Mouse (Mus musculus): ENCODE results near the gene Cacng6.
A peak's percentile ranks its signal among the peaks of the same experiment; 100 is the strongest.

The Cacng6 gene

GRCm38 (mm10) chr7:3472774-3473173, 48.8 kb downstream of the Cacng6 start:
- DNase-seq, result no peak

DNA sequence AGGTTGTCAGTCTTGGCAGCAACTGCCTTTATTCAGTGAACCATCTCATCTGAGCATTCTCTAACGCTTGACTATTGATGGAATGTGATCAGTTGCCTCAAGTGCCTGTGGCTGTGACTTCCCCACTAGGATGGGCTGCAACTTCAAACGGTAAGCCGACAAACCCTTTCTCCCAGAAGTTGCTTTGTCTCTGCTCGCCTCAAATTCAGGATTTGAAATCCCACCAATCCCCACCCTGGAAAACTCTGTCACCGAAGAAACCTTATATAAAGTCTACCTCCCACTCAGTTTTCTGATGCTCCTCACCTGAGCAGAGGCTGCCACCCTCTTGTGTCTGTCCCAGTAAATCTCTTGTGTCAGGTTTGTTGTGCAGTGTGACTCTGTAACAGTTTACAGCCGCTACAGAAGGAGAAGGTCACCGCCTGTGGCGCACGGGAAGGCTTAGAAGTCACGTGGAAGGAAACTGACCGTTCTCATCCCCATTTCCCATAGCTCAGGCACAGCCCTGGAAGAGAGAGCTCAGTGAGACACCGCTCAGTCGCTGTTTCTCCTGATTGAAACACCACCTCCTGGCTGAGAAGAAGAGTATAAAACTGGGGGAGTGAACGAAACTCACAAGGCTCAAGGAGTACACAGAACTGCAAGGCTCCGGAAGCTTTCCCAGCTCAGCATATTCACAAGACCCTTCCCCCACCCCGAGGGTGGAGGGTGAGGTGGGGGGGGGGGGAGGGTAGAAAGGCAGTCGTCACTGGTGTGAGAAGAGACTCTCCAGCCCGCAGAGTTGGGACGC, 50.5 kb downstream of the Cacng6 start:
- DNase-seq, result peak in 1 of 2 experiments; percentile 4

- no peak for DNase-seq
These were observed 52.7 kb downstream of the Cacng6 start for GRCm38 (mm10) chr7:3476728-3477127.

- DNase-seq, result no peak
These were observed 58.1 kb downstream of the Cacng6 start for GRCm38 (mm10) chr7:3481948-3482608.
